16 mouse cellular contexts compared by ENCODE assay signal in the genomic region with DNA sequence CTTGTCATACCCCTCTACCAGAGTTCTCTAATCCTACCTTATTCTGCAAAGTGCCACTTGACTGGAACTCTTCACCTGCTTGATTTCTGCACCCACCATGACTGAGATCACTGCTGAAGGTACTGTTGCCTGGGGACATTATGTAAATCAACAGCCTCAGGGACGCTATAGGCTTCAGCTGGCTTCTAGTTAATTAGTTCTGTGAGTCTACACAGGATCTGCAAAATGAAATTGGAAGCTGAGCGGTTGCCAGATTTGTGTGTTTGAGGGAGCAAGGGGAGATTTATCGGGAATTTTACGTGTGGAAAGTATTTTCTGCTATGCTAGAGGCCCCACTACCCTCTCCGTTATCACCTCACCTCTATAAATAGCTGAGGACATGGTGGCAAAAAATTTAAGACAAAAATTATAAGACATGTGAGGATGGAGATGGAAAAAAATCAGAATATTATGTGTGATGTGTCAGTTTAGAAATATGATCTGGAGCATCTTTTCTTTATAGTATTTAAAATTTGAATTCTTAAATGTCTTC. TPM values are rescaled to one million over a fixed set of nuclear protein-coding genes. Genes with fewer than 3 reads are reported as not detected.
DNase-seq lines count a peak whose midpoint lies in the region; ATAC-seq and TF ChIP-seq lines count a peak whose summit lies in the region.
"Had no signal": no experiment of that assay in that cellular context is flagged by ENCODE, and none has a peak within 500 bp of the region (broad histone marks: within the 10 kb centered on the region; RNA-seq: fewer than 3 reads in every experiment).

No protein-coding gene starts in this region.

- TF ChIP-seq POLR2A in olfactory bulb, adult 2 months (IDR thresholded peaks at IDR 0.05; ENCODE audit: insufficient read depth, low read depth, low read length), result no peak

- H3K36me3 ChIP-seq in midbrain, embryonic 12.5 days, result no peaks in the 10 kb centered on the region
- H3K36me3 ChIP-seq in midbrain, embryonic 13.5 days, result no peaks in the 10 kb centered on the region
- no peaks in the 10 kb centered on the region for H3K36me3 ChIP-seq in forebrain, embryonic 16.5 days (ENCODE audit: control insufficient read depth, insufficient read depth)
- H3K36me3 ChIP-seq: limb, embryonic 12.5 days had no signal

- 72% methylated on average over 5 of the region's 5 CpGs for WGBS in midbrain, embryonic 12.5 days
- 68% methylated on average over 5 of the region's 5 CpGs for WGBS in midbrain, embryonic 13.5 days
- 50% methylated on average over 5 of the region's 5 CpGs for WGBS in forebrain, embryonic 16.5 days
- WGBS in olfactory bulb, adult 2 months, result 44% methylated on average over 5 of the region's 5 CpGs

- no peak for TF ChIP-seq CTCF in olfactory bulb, adult 2 months (IDR thresholded peaks at IDR 0.05; ENCODE audit: insufficient read depth, low read depth, low read length)

- H3K9ac ChIP-seq in midbrain, embryonic 12.5 days (replicated peaks), result no peak overlapping the region
- no peak overlapping the region for H3K9ac ChIP-seq in midbrain, embryonic 13.5 days (replicated peaks)
- H3K9ac ChIP-seq in forebrain, embryonic 16.5 days (replicated peaks; ENCODE audit: low read depth, low read length), result no peak overlapping the region
- H3K9ac ChIP-seq: limb, embryonic 12.5 days; liver, embryonic 14.5 days had no signal

- no peaks in the 10 kb centered on the region for H3K27me3 ChIP-seq in midbrain, embryonic 12.5 days
- no peaks in the 10 kb centered on the region for H3K27me3 ChIP-seq in midbrain, embryonic 13.5 days
- no peaks in the 10 kb centered on the region for H3K27me3 ChIP-seq in forebrain, embryonic 16.5 days (replicated peaks; ENCODE audit: control insufficient read depth, insufficient read depth, low read length)
- H3K27me3 ChIP-seq: limb, embryonic 12.5 days had no signal

- no peaks in the 10 kb centered on the region for H3K9me3 ChIP-seq in midbrain, embryonic 12.5 days
- H3K9me3 ChIP-seq in midbrain, embryonic 13.5 days, result no peaks in the 10 kb centered on the region
- no peaks in the 10 kb centered on the region for H3K9me3 ChIP-seq in forebrain, embryonic 16.5 days (ENCODE audit: control insufficient read depth, low read length)
- H3K9me3 ChIP-seq: limb, embryonic 12.5 days had no signal

- no peak overlapping the region for H3K4me2 ChIP-seq in midbrain, embryonic 12.5 days (replicated peaks)
- H3K4me2 ChIP-seq in midbrain, embryonic 13.5 days (replicated peaks), result no peak overlapping the region
- no peak overlapping the region for H3K4me2 ChIP-seq in forebrain, embryonic 16.5 days (ENCODE audit: low read length)
- H3K4me2 ChIP-seq: limb, embryonic 12.5 days had no signal

- H3K27ac ChIP-seq in midbrain, embryonic 12.5 days (replicated peaks), result no peak overlapping the region
- H3K27ac ChIP-seq in midbrain, embryonic 13.5 days, result no peak overlapping the region
- no peak overlapping the region for H3K27ac ChIP-seq in forebrain, embryonic 16.5 days (ENCODE audit: low read length)
- H3K27ac ChIP-seq in olfactory bulb, adult 2 months (ENCODE audit: insufficient read depth, low read depth, low read length), result peak overlapping the region; percentile 88
- H3K27ac ChIP-seq: limb, embryonic 12.5 days; liver, embryonic 14.5 days had no signal

- DNase-seq in gastrocnemius, postnatal 25 days, result peak; percentile 17
- no peak for DNase-seq in gastrocnemius, postnatal 4 days (ENCODE audit: low spot score in 2 of 2)
- DNase-seq in thymus, postnatal 0 days (ENCODE audit: low spot score), result no peak
- DNase-seq: cerebellum, adult 11-12 months; kidney, adult 9 months; lung, postnatal 10 days had no signal

- H3K4me1 ChIP-seq in midbrain, embryonic 12.5 days, result no peaks in the 10 kb centered on the region
- no peaks in the 10 kb centered on the region for H3K4me1 ChIP-seq in midbrain, embryonic 13.5 days (replicated peaks)
- H3K4me1 ChIP-seq in forebrain, embryonic 16.5 days (replicated peaks; ENCODE audit: control insufficient read depth, insufficient read depth, low read length), result peaks cover 7% of the 10 kb centered on the region
- no peaks in the 10 kb centered on the region for H3K4me1 ChIP-seq in olfactory bulb, adult 2 months (ENCODE audit: control insufficient read depth, insufficient read depth, low read length)
- H3K4me1 ChIP-seq: limb, embryonic 12.5 days had no signal

- H3K4me3 ChIP-seq in midbrain, embryonic 12.5 days, result no peak overlapping the region
- no peak overlapping the region for H3K4me3 ChIP-seq in midbrain, embryonic 13.5 days (replicated peaks)
- H3K4me3 ChIP-seq in forebrain, embryonic 16.5 days (replicated peaks; ENCODE audit: low read length), result no peak overlapping the region
- no peak overlapping the region for H3K4me3 ChIP-seq in olfactory bulb, adult 2 months (ENCODE audit: insufficient read depth, low read depth, low read length)
- H3K4me3 ChIP-seq: limb, embryonic 12.5 days had no signal

- ATAC-seq in midbrain, embryonic 12.5 days (ENCODE audit: low FRiP score, low read depth), result peak; percentile 73
- ATAC-seq in midbrain, embryonic 13.5 days, result no peak
- ATAC-seq in forebrain, embryonic 16.5 days, result peak; percentile 64

RNA-seq across cellular contexts. Expression of a gene that starts 3.3 kb away (rescaled TPM):
- total RNA-seq in gastrocnemius, postnatal 25 days (2021), result 1,000 to 10,000 TPM; 1,410 to 1,477 TPM
- total RNA-seq in gastrocnemius, postnatal 4 days (2021), result 100 to 1,000 TPM; 630 to 697 TPM
- 0.11 and 0.27 TPM in 2 replicates for polyA plus RNA-seq in midbrain, embryonic 12.5 days (2016; fragmentation: Nextera tagmentation; extraction: Ambion mirVana)
- 0.12 TPM in 1 of 2 replicates, not detected in the other for polyA plus RNA-seq in midbrain, embryonic 13.5 days (2015; fragmentation: Nextera tagmentation; extraction: Ambion mirVana)
- polyA plus RNA-seq in forebrain, embryonic 16.5 days (2015; fragmentation: Nextera tagmentation; extraction: Ambion mirVana), result 0.21 and 0.33 TPM in 2 replicates
- polyA plus RNA-seq in olfactory bulb, adult 2 months (2012; ENCODE audit: insufficient read depth, insufficient read length, low replicate concordance, missing spikeins), result not detected in 2 replicates
- 0.37 and 0.56 TPM in 2 replicates for polyA plus RNA-seq in thymus, postnatal 0 days (2015; fragmentation: Nextera tagmentation; extraction: Ambion mirVana)
- total RNA-seq: ES-E14; granulocyte monocyte progenitor cell, adult 5-6 weeks; megakaryocyte-erythroid progenitor cell, adult 5-6 weeks had no signal
- polyA plus RNA-seq: large intestine, adult 2 months; liver, embryonic 14.5 days had no signal
